Mouse (Mus musculus) ES-Bruce4 (cell line): ENCODE data around the gene Snx29. TPM values are rescaled to one million over a fixed set of nuclear protein-coding genes. Genes with fewer than 3 reads are reported as not detected.

Experiments
- H3K27ac ChIP-seq: 2 replicates; pipeline ENCODE4 v1.5.1; 2012; ENCODE audit warnings: low read length, inconsistent platforms; ENCODE audit not compliant: insufficient read depth
- H3K27me3 ChIP-seq: 2 replicates; pipeline ENCODE4 v1.6.1; 2012; ENCODE audit warnings: mild to moderate bottlenecking, low read length, inconsistent platforms; ENCODE audit not compliant: control insufficient read depth, poor library complexity, insufficient read depth, severe bottlenecking
- H3K36me3 ChIP-seq: 2 replicates; pipeline ENCODE4 v1.6.1; 2012; ENCODE audit warnings: inconsistent platforms, mild to moderate bottlenecking, low read length, moderate library complexity; ENCODE audit not compliant: control insufficient read depth, poor library complexity, insufficient read depth, severe bottlenecking
- H3K4me1 ChIP-seq: one replicate; pipeline ENCODE4 v1.8.1; 2011; ENCODE audit warnings: low read length; ENCODE audit not compliant: control insufficient read depth, insufficient read depth
- H3K4me3 ChIP-seq: 2 replicates; pipeline ENCODE4 v1.5.1; 2011; ENCODE audit warnings: low read depth, mild to moderate bottlenecking, low read length
- H3K9ac ChIP-seq: 2 replicates; pipeline ENCODE4 v1.6.1; 2012; ENCODE audit warnings: low read depth, mild to moderate bottlenecking, inconsistent platforms; ENCODE audit not compliant: poor library complexity, severe bottlenecking
- H3K9me3 ChIP-seq: replicated peaks from 2 replicates; pipeline ENCODE4 v1.6.1; 2012; ENCODE audit warnings: mild to moderate bottlenecking, low read length, inconsistent platforms; ENCODE audit not compliant: control insufficient read depth, poor library complexity, insufficient read depth, severe bottlenecking
- CTCF ChIP-seq: IDR thresholded peaks from one replicate; pipeline ENCODE4 v1.8.1; 2011; ENCODE audit warnings: low read depth, low read length
- EP300 ChIP-seq: IDR thresholded peaks from 2 replicates; pipeline ENCODE4 v1.6.1; 2011; ENCODE audit warnings: low read depth, low read length; ENCODE audit not compliant: insufficient read depth
- POLR2A ChIP-seq: IDR thresholded peaks from one replicate; pipeline ENCODE4 v1.8.1; 2011; ENCODE audit warnings: low read length; ENCODE audit not compliant: insufficient read depth
- polyA plus RNA-seq: library from polyadenylated mRNA; stranded (reverse); fragments of >200 nt; gene quantifications from 2 replicates; pipeline ENCODE4 v1.2.4, GENCODE M21; 2011; ENCODE audit warnings: low read depth; ENCODE audit not compliant: missing spikeins, insufficient read depth, insufficient read length

Snx29 gene
- polyA plus RNA-seq, 1 experiment = 9.2 TPM

DNA sequence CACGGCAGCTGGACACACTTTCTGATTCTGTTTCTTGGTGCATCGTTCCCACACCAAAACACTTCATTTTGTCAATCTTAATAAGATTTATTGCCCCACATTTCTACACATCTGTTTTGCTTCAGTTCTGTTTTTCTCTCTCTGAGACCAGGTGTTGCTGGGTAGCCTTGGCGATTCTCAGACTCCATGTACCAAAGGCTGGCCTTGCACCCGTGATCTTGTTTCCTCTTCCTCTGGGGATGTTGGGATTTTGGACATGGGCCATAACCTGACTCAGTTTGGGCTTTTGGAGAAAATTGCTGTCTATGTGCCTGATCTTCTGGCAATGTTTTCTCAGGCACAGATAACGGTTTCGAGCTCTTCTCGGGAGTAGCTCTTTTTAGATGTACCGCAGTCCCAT, 58.2 kb downstream of the Snx29 start:
- H3K4me3 ChIP-seq = no peak overlapping the region
- no peak overlapping the region for H3K27ac ChIP-seq
- H3K9me3 ChIP-seq = no peaks in the 10 kb centered on the region
- H3K4me1 ChIP-seq = no peaks in the 10 kb centered on the region
- no peaks in the 10 kb centered on the region for H3K36me3 ChIP-seq
- no peak overlapping the region for H3K9ac ChIP-seq
- H3K27me3 ChIP-seq = no peaks in the 10 kb centered on the region
- TF ChIP-seq POLR2A (no peak), CTCF (no peak), EP300 (no peak)

DNA sequence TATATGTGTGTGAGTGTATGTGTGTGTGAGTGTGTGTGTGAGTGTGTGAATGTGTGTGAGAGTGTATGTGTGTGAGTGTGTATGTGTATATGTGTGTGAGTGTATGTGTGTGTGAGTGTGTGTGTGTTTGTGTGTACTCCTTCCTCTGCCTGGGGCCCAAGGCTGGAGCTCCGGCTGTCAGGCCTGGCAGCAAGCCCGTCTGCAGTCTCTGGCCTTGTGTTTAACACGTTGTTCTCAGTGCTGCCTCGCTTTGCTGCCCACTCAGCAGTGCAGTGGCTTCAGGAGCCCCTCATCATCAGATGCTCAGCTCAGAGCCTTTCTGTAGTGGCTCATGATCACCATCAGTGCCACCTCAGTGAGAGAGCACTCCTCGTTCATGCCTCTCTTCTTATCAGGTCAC, 61.7 kb downstream of the Snx29 start:
- H3K4me3 ChIP-seq = no peak overlapping the region
- TF ChIP-seq CTCF (no peak), POLR2A (no peak), EP300 (no peak)
- no peak overlapping the region for H3K27ac ChIP-seq
- H3K27me3 ChIP-seq = no peaks in the 10 kb centered on the region
- no peaks in the 10 kb centered on the region for H3K36me3 ChIP-seq
- no peaks in the 10 kb centered on the region for H3K9me3 ChIP-seq
- no peak overlapping the region for H3K9ac ChIP-seq
- no peaks in the 10 kb centered on the region for H3K4me1 ChIP-seq

DNA sequence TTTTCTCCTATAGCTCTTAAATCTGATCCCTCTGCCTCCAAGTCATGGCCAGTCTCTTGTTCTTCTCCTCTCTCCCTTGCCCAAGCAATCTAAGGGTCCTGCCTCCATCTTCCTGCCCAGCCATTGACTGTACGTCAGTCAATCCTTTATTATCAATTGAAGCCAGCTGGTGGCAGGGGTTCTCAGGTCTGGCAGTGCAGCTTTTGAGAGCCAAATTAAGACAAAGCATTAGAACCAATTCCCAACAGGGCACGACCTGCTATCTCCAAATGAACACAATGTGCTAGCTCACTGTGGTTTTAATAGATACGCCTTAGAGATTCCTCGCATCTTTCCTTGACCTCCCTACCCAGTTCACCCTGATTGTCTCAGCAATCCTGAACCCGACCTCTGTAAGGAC, 62.4 kb downstream of the Snx29 start:
- Histone ChIP-seq H3K4me3 (no peak overlapping the region), H3K27me3 (no peaks in the 10 kb centered on the region), H3K9me3 (no peaks in the 10 kb centered on the region), H3K4me1 (no peaks in the 10 kb centered on the region), H3K36me3 (no peaks in the 10 kb centered on the region), H3K9ac (no peak overlapping the region), H3K27ac (no peak overlapping the region)
- no peak for TF ChIP-seq POLR2A
- no peak for TF ChIP-seq CTCF

DNA sequence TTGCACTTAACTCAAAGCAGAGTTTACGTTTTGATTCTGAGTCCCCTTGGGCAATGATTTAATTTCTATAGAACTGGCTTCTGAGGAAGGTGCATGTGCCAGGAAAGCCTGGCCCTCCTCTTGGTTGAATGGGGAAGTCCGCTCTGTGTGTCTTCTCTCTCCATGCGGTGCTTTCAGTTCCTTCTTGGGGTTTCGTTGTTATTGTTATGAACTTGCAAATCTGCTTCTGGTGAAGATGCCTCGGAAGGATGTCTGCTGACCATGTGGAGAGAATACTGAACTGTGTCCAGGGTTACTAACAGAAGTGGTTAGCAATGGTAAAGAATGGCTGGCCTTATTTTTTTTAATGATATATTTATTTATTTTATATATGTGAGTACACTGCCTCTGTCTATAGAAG, 63.1 kb downstream of the Snx29 start:
- Histone ChIP-seq H3K4me1 (no peaks in the 10 kb centered on the region), H3K36me3 (no peaks in the 10 kb centered on the region), H3K9me3 (peaks cover under 1% of the 10 kb centered on the region; the same call in 1 of the 2 replicates), H3K27me3 (no peaks in the 10 kb centered on the region), H3K27ac (no peak overlapping the region), H3K4me3 (no peak overlapping the region), H3K9ac (no peak overlapping the region)
- TF ChIP-seq EP300 = no peak
- TF ChIP-seq CTCF = no peak
- no peak for TF ChIP-seq POLR2A

DNA sequence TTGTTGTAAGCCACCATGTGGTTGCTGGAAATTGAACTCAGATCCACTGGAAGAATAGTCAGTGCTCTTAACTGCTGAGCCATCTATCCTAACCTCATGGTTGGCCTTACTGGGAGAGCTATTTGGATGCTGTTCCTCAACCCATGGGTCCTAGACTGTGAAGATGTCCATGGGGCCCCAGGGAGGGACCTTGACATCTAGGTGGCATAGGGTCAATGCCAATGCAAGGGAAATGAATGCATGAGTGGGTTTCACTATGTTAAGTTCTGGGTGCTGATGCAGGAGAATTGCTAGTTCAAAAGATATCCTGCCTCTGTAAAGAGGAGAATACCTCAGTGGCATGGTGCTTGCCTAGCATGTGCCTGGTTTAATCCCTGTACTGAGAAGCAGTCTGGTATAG, 63.5 kb downstream of the Snx29 start:
- H3K9ac ChIP-seq = no peak overlapping the region
- no peaks in the 10 kb centered on the region for H3K4me1 ChIP-seq
- no peak overlapping the region for H3K27ac ChIP-seq
- H3K36me3 ChIP-seq = no peaks in the 10 kb centered on the region
- no peak overlapping the region for H3K4me3 ChIP-seq
- H3K9me3 ChIP-seq = peaks cover 4% of the 10 kb centered on the region; the same call in 1 of the 2 replicates
- TF ChIP-seq EP300 = no peak
- no peak for TF ChIP-seq POLR2A
- no peak for TF ChIP-seq CTCF
- H3K27me3 ChIP-seq = no peaks in the 10 kb centered on the region

DNA sequence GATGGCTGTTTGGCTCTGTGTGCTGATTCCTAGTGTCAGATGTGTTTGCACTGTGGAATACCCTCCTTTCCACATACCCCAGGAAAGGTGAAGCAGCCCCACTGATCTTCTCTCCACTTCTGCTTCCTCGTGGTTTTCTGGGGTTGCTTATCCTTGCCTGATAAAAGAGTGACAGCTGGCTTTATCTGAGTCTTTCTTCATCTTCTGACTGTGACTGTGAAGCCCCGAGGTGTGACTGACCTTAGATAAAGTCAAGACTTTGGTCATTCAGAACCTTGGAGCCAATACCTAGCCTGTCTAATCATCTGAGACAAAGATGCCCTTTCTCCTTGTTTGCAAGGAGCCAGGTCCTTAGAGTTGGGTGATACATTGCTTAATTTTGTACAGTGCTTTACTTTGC, 65.4 kb downstream of the Snx29 start:
- TF ChIP-seq EP300 = no peak

More for the DNA sequence above, 65.4 kb downstream of the Snx29 start:
- H3K36me3 ChIP-seq = no peaks in the 10 kb centered on the region
- no peak overlapping the region for H3K27ac ChIP-seq
- no peaks in the 10 kb centered on the region for H3K4me1 ChIP-seq
- H3K9me3 ChIP-seq = peaks cover 4% of the 10 kb centered on the region; the same call in 1 of the 2 replicates
- H3K4me3 ChIP-seq = no peak overlapping the region
- H3K27me3 ChIP-seq = no peaks in the 10 kb centered on the region
- H3K9ac ChIP-seq = no peak overlapping the region
